Mouse (Mus musculus): ENCODE results near the gene Sit1. TPM values are rescaled to one million over a fixed set of nuclear protein-coding genes. Genes with fewer than 3 reads are reported as not detected.

Gene Sit1
- polyA plus RNA-seq, 1 experiment from 2014 or later, result 3.9 TPM

DNA sequence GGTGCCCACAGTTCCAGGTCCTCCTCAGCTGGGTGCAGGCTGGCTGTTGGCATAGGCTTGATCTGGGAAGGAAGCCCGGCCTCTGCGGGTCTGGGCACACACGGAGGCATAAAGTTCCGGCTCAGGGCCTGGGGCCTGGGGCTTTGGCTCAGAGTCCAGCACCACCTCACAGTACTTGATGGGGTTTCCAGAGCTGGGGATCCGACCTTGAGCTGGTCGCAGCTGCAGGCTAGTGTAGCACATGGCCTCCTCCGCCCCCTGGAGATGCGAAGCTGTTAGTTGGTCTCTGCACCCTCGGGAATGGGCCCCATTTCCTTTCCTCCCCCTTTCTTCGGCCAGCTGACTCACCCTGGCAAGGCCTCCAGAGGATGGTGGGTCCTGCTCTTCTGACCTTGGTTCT, 943 bp downstream of the Sit1 start:
- Histone ChIP-seq H3K27me3 (ENCODE audit: control insufficient read depth, insufficient read depth, low read length) (no peaks in the 10 kb centered on the region), H3K4me3 (ENCODE audit: low read length) (peak overlapping the region; percentile 0; the same call in 1 of the 2 replicates), H3K4me2 (ENCODE audit: low read depth, low read length) (peak overlapping the region; percentile 26), H3K9me3 (replicated peaks; ENCODE audit: control insufficient read depth, low read length) (no peaks in the 10 kb centered on the region; the same call in 1 of the 2 replicates), H3K4me1 (ENCODE audit: control insufficient read depth, insufficient read depth, low read length) (peaks cover 4% of the 10 kb centered on the region; the same call in 1 of the 2 replicates), H3K9ac (ENCODE audit: low read length) (0 out of 2 replicates have a peak overlapping the region, but pooled peaks have one; percentile 21), H3K36me3 (ENCODE audit: control insufficient read depth, insufficient read depth) (no peaks in the 10 kb centered on the region), H3K27ac (ENCODE audit: low read length) (no peak overlapping the region)
- 57% methylated on average over 10 of the region's 10 CpGs for WGBS
- ATAC-seq (replicated peaks; ENCODE audit: extremely low read depth, insufficient read depth, low FRiP score), result no peak

DNA sequence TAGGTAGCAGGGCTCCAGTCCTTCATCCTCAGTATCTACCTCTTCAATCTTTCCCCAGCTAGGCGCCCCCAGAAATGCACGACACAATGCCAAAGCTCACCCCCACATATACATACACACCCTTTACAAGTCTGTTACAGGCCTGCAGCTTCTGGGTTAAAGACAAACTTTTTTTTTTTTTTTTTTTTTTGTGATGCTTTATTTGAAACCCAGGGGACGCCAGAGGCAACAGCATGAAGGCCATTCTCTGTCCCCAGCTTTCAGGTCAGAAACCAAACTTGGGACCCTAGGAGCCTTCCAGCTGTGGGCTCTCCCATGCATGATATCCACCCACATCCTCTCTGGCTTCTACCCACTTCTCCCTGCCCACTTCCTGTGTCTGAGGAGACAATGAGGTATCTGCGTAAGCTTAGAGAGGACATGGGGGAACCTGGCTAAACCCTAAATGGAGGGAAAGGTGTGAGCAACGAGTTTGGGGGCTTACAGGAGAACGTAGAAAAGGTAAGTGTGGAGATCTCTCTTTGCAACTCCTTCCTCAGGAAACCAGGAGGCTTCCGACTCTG, 1.6 kb downstream of the Sit1 start:
- WGBS, result 49% methylated on average over 7 of the region's 7 CpGs
- Histone ChIP-seq H3K4me1 (ENCODE audit: control insufficient read depth, insufficient read depth, low read length) (peaks cover 4% of the 10 kb centered on the region; the same call in 1 of the 2 replicates), H3K27ac (ENCODE audit: low read length) (no peak overlapping the region), H3K36me3 (ENCODE audit: control insufficient read depth, insufficient read depth) (no peaks in the 10 kb centered on the region), H3K9me3 (replicated peaks; ENCODE audit: control insufficient read depth, low read length) (no peaks in the 10 kb centered on the region; the same call in 1 of the 2 replicates), H3K9ac (ENCODE audit: low read length) (no peak overlapping the region), H3K4me2 (ENCODE audit: low read depth, low read length) (peak overlapping the region; percentile 26), H3K4me3 (ENCODE audit: low read length) (no peak overlapping the region; the same call in 1 of the 2 replicates), H3K27me3 (ENCODE audit: control insufficient read depth, insufficient read depth, low read length) (no peaks in the 10 kb centered on the region)
- ATAC-seq (replicated peaks; ENCODE audit: extremely low read depth, insufficient read depth, low FRiP score), result no peak

DNA sequence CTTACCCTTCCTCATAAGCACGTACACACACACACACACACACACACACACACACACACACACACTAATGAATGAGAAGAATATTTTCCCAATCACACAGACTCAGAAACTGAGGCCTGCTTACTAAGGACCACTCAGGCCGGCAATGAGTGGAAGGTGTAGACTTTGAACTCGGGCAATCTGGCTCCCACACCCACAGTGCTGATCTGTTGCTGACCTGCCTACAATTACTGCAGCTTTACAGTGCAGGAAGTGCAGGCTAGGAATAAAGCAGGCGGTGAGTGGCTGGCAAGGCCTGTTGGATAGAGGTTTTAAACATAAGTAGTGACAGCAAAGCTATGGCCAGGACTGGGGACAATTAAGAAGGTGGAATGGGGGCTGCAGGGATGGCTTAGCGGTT, 2.5 kb downstream of the Sit1 start:
- Histone ChIP-seq H3K27ac (ENCODE audit: low read length) (no peak overlapping the region), H3K4me3 (ENCODE audit: low read length) (no peak overlapping the region), H3K4me1 (ENCODE audit: control insufficient read depth, insufficient read depth, low read length) (peaks cover 4% of the 10 kb centered on the region; the same call in 1 of the 2 replicates), H3K9me3 (replicated peaks; ENCODE audit: control insufficient read depth, low read length) (no peaks in the 10 kb centered on the region; the same call in 1 of the 2 replicates), H3K27me3 (ENCODE audit: control insufficient read depth, insufficient read depth, low read length) (no peaks in the 10 kb centered on the region), H3K4me2 (ENCODE audit: low read depth, low read length) (no peak overlapping the region), H3K9ac (ENCODE audit: low read length) (no peak overlapping the region), H3K36me3 (ENCODE audit: control insufficient read depth, insufficient read depth) (no peaks in the 10 kb centered on the region)
- 76% methylated on average over 5 of the region's 5 CpGs for WGBS
- ATAC-seq (replicated peaks; ENCODE audit: extremely low read depth, insufficient read depth, low FRiP score), result no peak

DNA sequence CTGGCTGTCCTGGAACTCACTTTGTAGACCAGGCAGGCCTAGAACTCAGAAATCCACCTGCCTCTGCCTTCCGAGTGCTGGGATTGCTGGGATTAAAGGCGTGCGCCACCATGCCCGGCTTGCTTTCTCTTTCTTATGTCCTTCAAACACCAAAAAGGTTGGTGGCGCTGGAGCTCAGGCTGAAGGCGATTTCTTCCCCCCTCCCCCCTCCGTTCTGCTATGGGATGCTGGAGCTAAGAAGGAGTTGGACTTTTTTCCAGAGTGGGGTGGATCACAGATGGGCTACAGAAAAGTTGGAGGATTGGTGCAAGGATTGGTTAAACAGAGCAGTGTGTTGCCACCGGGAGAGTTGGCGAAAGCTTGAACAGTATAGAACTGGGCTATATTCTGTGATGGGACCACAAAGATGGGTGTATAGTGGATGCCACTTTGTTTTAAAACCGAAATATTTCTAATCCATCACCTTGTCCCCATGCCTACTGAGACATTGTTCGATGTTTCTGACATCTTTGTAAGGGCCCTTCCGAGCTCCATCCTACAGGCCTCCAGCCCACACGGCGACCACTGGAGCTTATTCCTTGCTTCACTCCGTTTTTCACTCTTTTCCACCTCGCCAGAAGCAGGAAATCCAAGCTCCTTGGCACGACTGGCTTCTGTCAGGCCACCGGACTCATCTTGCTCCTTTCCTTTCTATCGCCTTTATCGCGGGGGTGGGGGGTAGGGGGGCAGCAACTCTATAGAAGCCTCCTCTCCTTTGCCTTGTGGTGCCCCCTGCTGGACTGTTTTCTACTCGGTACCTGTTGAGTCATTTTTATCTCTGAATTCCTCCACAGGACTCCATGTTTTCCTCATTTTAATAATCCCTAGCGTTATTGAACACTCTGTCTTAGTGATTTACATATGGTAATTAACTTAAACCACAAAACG, 4.4 kb downstream of the Sit1 start:
- WGBS, result 47% methylated on average over 24 of the region's 24 CpGs
- peaks cover 4% of the 10 kb centered on the region; the same call in 1 of the 2 replicates for H3K4me1 ChIP-seq (ENCODE audit: control insufficient read depth, insufficient read depth, low read length)
- H3K36me3 ChIP-seq (ENCODE audit: control insufficient read depth, insufficient read depth), result no peaks in the 10 kb centered on the region
- peak overlapping the region; percentile 58 for H3K4me2 ChIP-seq (ENCODE audit: low read depth, low read length)
- H3K9ac ChIP-seq (ENCODE audit: low read length), result no peak overlapping the region
- no peak for ATAC-seq (replicated peaks; ENCODE audit: extremely low read depth, insufficient read depth, low FRiP score)
- no peak overlapping the region for H3K27ac ChIP-seq (ENCODE audit: low read length)
- H3K9me3 ChIP-seq (replicated peaks; ENCODE audit: control insufficient read depth, low read length), result no peaks in the 10 kb centered on the region
- no peak overlapping the region for H3K4me3 ChIP-seq (ENCODE audit: low read length)
- no peaks in the 10 kb centered on the region for H3K27me3 ChIP-seq (ENCODE audit: control insufficient read depth, insufficient read depth, low read length)

DNA sequence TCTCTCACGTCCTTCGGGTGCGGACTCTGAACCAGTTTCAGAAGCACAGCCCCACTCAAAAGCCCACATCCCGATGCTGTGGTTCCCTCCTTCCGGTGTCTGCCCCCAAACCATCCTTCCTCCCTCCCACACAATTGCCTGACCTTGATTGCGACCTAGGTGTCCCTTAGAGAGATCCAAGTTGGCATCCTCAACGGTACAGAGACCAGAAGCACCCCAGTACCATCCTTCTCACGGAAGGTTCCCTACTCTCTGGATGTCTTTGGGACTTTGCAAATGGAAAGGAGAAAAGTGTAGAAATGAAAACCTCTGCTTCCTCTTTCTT, 5.0 kb downstream of the Sit1 start:
- 44% methylated on average over 8 of the region's 8 CpGs for WGBS
- H3K27ac ChIP-seq (ENCODE audit: low read length), result peak overlapping the region; percentile 62
- 0 out of 2 replicates have a peak, but pooled peaks have one; percentile 7 for ATAC-seq (replicated peaks; ENCODE audit: extremely low read depth, insufficient read depth, low FRiP score)

DNA sequence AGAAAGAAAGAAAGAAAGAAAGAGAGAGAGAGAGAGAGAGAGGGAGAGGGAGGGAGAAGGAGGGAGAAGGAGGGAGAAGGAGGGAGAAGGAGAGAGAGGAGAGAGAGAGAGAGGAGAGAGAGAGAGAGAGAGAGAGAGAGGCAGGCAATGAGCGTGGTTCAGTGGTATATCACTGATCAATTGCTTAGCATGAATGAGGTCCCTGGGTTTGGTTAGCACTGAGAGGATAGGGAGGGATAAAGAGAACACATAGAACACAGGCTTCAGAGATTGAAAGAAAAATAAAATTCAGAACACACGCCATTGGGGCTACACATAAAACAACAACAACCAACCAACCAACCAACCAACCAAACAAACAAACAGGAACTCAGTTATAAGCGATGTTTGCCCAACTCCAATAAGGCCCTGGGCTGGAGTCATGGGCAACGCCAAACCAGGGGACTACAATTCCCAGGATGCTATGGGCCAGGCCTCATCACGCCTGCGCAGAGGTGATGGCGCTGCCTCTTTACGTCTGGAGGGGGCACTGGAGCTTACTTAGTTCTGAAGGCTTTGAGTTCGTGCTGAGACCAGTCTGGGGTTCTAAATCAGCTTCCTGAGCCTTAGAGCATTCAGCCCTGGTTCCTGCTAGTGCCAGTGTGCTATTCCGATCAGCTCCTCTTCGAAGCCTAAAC, 5.5 kb downstream of the Sit1 start:
- H3K9ac ChIP-seq (ENCODE audit: low read length), result peak overlapping the region; percentile 58
- peaks cover 4% of the 10 kb centered on the region; the same call in 1 of the 2 replicates for H3K4me1 ChIP-seq (ENCODE audit: control insufficient read depth, insufficient read depth, low read length)
- H3K4me3 ChIP-seq (ENCODE audit: low read length), result peak overlapping the region; percentile 43
- peak overlapping the region; percentile 62 for H3K27ac ChIP-seq (ENCODE audit: low read length)
- peak overlapping the region; percentile 58 for H3K4me2 ChIP-seq (ENCODE audit: low read depth, low read length)
- H3K27me3 ChIP-seq (ENCODE audit: control insufficient read depth, insufficient read depth, low read length), result no peaks in the 10 kb centered on the region
- H3K36me3 ChIP-seq (ENCODE audit: control insufficient read depth, insufficient read depth), result no peaks in the 10 kb centered on the region
- 16% methylated on average over 11 of the region's 11 CpGs for WGBS
- peak; percentile 91 for ATAC-seq (replicated peaks; ENCODE audit: extremely low read depth, insufficient read depth, low FRiP score)
- no peaks in the 10 kb centered on the region for H3K9me3 ChIP-seq (replicated peaks; ENCODE audit: control insufficient read depth, low read length)

More for the DNA sequence above, 5.0 kb downstream of the Sit1 start:
- no peaks in the 10 kb centered on the region for H3K27me3 ChIP-seq (ENCODE audit: control insufficient read depth, insufficient read depth, low read length)
- H3K4me2 ChIP-seq (ENCODE audit: low read depth, low read length), result peak overlapping the region; percentile 58
- no peaks in the 10 kb centered on the region for H3K36me3 ChIP-seq (ENCODE audit: control insufficient read depth, insufficient read depth)
- H3K9ac ChIP-seq (ENCODE audit: low read length), result peak overlapping the region; percentile 58
- H3K4me3 ChIP-seq (ENCODE audit: low read length), result peak overlapping the region; percentile 43
- peaks cover 4% of the 10 kb centered on the region; the same call in 1 of the 2 replicates for H3K4me1 ChIP-seq (ENCODE audit: control insufficient read depth, insufficient read depth, low read length)
- H3K9me3 ChIP-seq (replicated peaks; ENCODE audit: control insufficient read depth, low read length), result no peaks in the 10 kb centered on the region

DNA sequence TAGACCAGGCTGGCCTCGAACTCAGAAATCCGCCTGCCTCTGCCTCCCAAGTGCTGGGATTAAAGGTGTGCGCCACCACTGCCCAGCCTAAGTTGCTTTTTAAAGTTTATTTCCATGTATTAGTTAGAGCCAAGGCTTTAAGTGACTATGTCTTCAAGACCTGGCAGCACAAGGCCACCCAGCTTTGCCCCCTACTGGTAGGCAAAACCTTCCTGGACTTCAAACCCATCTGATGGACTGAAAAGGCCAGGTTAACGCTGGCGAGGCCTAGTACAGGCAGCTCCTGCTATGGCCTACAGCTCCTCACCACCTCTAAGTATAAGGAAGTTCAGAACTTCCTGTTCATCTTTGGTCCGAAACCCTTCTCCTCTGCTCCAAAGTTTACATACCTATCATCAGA, 6.9 kb downstream of the Sit1 start:
- no peak overlapping the region for H3K9ac ChIP-seq (ENCODE audit: low read length)
- H3K4me2 ChIP-seq (ENCODE audit: low read depth, low read length), result no peak overlapping the region
- H3K36me3 ChIP-seq (ENCODE audit: control insufficient read depth, insufficient read depth), result no peaks in the 10 kb centered on the region
- H3K9me3 ChIP-seq (replicated peaks; ENCODE audit: control insufficient read depth, low read length), result no peaks in the 10 kb centered on the region
- no peak overlapping the region for H3K4me3 ChIP-seq (ENCODE audit: low read length)
- H3K27ac ChIP-seq (ENCODE audit: low read length), result no peak overlapping the region
- ATAC-seq (replicated peaks; ENCODE audit: extremely low read depth, insufficient read depth, low FRiP score), result no peak
- 87% methylated on average over 6 of the region's 6 CpGs for WGBS
- no peaks in the 10 kb centered on the region for H3K27me3 ChIP-seq (ENCODE audit: control insufficient read depth, insufficient read depth, low read length)
- H3K4me1 ChIP-seq (ENCODE audit: control insufficient read depth, insufficient read depth, low read length), result peaks cover 4% of the 10 kb centered on the region; the same call in 1 of the 2 replicates

DNA sequence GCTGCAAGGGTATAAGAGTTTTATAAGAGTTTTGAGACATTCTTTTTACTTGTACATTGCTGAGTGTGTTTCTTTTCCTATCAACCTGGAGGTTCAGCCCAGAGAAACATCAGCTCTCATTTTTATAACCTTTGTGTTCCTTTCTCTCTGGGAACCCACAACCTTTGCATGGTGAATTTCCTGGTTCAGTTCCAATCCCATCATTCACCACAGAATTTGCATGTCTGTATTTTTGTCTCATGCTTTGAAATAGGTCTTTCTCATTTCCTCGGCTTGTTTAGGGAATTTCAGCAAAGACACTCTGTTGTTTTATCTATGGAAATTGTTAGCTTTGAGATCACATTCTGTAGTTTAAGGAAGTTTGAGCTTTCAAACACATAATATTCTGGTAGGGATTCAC, 9.9 kb downstream of the Sit1 start:
- 50% methylated on average over 1 of the region's 1 CpGs for WGBS

More for the DNA sequence above, 9.9 kb downstream of the Sit1 start:
- no peak for ATAC-seq (replicated peaks; ENCODE audit: extremely low read depth, insufficient read depth, low FRiP score)
- Histone ChIP-seq H3K27me3 (ENCODE audit: control insufficient read depth, insufficient read depth, low read length) (no peaks in the 10 kb centered on the region), H3K9ac (ENCODE audit: low read length) (no peak overlapping the region), H3K4me3 (ENCODE audit: low read length) (no peak overlapping the region), H3K36me3 (ENCODE audit: control insufficient read depth, insufficient read depth) (no peaks in the 10 kb centered on the region), H3K9me3 (replicated peaks; ENCODE audit: control insufficient read depth, low read length) (no peaks in the 10 kb centered on the region), H3K4me2 (ENCODE audit: low read depth, low read length) (no peak overlapping the region), H3K27ac (ENCODE audit: low read length) (no peak overlapping the region), H3K4me1 (ENCODE audit: control insufficient read depth, insufficient read depth, low read length) (peaks cover 4% of the 10 kb centered on the region; the same call in 1 of the 2 replicates)
